Mouse (Mus musculus) bone marrow, adult 2 months (tissue): Measurements from ENCODE around the gene Hoxa9.

ENCODE experiments used
- CTCF ChIP-seq: fragments of 200-500 bp; IDR thresholded peaks from 2 replicates; pipeline ENCODE4 v1.5.1; 2011; ENCODE audit warnings: low read length, control low read depth; ENCODE audit not compliant: control insufficient read depth, insufficient read depth
- POLR2A ChIP-seq: fragments of 200-500 bp; IDR thresholded peaks from 2 replicates; pipeline ENCODE4 v1.6.1; 2011; ENCODE audit warnings: low read depth, mild to moderate bottlenecking, control low read depth, low read length, borderline replicate concordance; ENCODE audit not compliant: control insufficient read depth

GRCm38 (mm10) chr6:52238976-52239375 is 8.1 kb upstream of the Hoxa9 start:
- TF ChIP-seq CTCF: no peak
- TF ChIP-seq POLR2A: no peak
